Mouse (Mus musculus) megakaryocyte, adult 5-6 weeks (primary cell): ENCODE measurements around the gene Plcxd1. TPM values are rescaled to one million over a fixed set of nuclear protein-coding genes. Genes with fewer than 3 reads are reported as not detected.
"Not testable (repeated sequence)": the region's sequence is repeated elsewhere in the genome, so short reads cannot be mapped to it uniquely, and the experiment has no call there.

Experiments used
- ATAC-seq: 2 replicates; pipeline ENCODE4 v1.8.0; 2016; ENCODE audit warnings: mild to moderate bottlenecking, inconsistent platforms; ENCODE audit not compliant: poor library complexity, severe bottlenecking
- total RNA-seq, 2 experiments: library from RNA; stranded (forward) in 1 of 2; stranded (reverse) in 1 of 2; fragments of 153-499, 151-499 nt in 1 of 2; fragments of 221-1000, 200-1000 nt in 1 of 2; gene quantifications; 2 replicates each; pipeline versions ENCODE4 v1.2.3 to v1.2.4; 2015 to 2017

Gene Plcxd1
- total RNA-seq, 2 experiments from 2014 or later = 0.11 TPM; not detected in 1

DNA sequence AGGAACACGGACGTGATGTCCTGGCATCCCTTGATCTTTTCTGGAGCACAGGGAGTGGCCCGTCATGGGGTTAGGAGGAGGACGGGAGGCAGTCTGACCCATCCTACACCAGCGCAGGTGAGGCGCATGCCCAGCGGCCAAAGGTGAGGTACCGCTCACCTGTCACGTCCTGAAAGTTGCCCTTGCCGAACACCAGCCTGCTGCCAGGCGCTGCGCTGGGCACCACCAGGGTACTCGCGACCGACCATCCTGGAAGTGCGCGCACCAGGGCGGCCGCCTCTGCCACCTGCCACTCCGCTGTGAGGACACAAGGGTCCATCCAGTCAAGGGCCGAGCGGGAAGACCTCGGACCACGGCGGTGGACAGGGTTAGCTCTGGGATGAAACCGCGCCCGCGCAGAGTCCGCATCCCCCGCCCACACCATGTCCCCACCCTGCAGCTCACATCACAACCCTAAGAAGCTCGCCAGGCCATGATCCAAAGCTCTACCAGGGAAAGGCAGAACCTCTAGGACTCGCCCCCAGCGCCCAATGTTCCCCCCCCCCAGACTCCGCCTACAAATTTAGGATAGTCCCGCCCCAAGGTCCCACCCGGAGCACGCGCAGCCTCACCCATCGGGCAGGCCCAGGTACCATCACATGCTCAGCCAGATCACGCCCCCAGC, 7.3 kb downstream of the Plcxd1 start:
- ATAC-seq = no peak

DNA sequence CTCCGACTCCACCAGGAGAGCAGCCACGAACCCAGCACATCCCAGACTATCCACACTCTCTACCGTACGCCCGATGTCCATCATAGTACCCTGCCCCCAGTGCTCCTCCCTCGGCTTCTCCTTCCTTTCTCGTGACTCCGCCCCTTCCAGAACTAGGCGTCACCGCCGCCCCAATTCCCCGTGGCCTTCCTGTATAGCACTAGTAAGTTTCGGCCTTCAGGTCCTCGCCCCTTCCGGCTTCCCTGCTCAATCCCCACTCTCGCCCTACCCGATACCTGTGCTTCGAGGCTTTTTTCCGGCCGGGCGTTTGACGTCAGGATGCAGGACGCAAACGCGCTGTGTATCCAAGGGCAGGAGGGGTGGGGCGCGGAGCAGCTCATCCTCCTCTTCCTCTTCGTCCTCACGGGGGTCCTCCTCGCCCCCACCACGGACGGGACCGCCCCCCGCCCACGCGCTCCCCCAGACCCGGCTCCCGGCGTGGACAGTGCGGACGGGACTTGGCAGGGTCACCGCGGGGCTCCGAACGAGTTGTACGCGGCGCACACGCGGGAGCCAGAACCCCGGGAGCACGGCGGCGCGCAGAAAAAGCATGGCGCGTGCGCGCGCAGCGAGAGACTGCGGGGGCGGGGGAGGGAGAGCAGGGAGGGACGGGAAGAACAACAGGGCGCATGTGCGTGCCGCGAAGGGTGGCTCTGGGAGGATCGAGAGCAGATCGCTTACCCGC, 8.0 kb downstream of the Plcxd1 start, which contains the start of gene Gtpbp6:
Gene Gtpbp6 (minus strand): TSS at position 617 of the 724 bp plus-strand sequence.
- ATAC-seq = peak; percentile 72

DNA sequence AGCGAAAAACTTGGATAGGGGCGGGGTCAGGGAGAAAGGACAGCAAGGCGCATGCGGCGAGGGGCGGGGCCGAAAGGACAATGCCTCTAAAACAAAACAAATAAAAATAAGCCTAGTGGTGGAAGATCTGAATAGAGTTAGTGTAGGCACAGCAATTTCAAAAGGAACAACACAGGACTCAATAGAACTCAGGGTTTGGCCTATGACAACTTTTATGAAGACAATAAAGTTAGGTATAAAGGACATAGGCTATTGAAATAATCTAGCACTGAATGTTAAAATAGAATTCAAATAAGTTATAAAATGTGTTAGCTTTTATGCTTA, 8.5 kb downstream of the Plcxd1 start:
- ATAC-seq = no peak

DNA sequence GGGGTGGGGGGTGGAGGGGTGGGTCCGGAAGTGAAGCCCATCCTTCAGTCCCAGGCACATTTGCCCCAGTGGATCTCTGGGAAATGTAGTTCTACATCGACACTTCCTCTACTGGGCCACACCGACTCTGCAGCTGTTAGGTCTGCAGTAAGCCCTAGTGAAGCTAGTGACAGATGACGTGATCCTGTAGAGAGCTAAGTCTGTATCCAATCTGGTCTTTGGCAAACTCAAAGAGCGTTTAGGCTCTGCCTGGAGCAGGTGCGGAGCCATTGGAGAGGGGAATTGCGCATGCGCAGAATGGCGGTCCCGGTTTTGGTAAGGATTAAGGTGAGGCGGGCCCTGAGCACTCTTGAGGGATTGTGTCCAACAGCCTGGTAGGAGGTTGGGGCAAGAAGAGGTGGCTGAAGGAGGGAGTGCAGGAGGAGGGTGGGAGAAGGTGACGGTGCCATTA, 10.2 kb downstream of the Plcxd1 start, which contains the start of gene Zfp605:
Gene Zfp605 (plus strand): TSS at position 102 of the 451 bp plus-strand sequence.
- ATAC-seq = peak; percentile 43

DNA sequence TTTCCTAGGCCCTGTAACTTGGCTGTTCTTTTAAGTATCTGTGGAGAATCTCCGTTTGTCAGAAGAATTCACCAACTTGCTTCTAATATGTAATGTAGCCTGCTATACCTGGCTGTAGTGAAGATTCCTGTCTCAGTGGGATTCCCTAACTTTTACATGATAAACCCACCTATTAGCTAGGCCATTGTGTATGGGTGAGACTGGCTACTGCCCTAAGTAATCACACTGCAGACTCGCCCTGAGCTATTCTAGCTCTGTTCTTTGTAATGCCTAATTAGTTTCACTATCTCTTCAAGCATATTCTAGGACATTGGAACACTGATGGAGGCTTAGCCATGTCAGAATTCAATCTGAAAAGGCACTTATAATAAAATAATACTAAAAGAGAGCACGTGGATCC, 22.6 kb downstream of the Plcxd1 start:
- not testable (repeated sequence) for ATAC-seq

DNA sequence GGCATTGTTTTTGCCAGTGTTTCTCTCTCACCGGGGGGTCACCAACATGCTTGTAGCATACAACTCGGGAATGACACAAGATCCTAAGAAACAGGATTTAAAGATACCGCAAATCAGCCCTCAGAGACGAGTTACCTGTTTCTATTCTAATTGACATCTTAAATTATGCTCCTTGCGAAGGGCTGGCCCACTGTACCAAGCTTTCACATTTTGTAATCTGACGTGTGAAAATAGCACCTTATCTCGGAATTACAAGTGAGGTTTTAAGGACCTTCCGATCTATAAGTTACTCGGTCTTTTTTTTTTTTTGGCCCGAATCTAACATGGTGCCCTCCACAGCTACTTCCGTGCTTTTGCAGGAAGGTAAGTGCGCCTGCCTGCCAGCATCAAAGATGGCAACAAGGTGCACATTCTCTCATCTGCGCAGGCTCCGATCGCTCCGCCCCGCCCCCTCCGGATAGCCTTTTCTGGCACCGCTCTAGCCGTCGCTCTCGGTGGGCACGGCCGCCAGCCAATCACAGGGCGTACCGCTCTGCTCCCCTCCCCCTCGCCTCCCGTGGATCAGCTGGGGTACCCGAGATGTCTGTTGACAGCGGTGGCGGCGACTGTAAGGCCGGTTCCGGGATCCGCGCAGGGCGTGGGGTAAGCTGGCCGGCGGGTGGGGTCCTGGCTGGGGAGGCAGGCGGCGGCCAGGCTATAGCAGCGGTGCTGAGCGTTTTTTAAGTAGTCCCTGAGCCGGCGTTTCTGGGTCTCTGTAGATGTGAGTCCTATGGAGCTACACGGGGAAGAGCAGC, 35.7 kb downstream of the Plcxd1 start, which contains the start of gene Chfr:
Gene Chfr (plus strand): TSS at position 550 of the 794 bp plus-strand sequence.
- peak; percentile 97 for ATAC-seq

DNA sequence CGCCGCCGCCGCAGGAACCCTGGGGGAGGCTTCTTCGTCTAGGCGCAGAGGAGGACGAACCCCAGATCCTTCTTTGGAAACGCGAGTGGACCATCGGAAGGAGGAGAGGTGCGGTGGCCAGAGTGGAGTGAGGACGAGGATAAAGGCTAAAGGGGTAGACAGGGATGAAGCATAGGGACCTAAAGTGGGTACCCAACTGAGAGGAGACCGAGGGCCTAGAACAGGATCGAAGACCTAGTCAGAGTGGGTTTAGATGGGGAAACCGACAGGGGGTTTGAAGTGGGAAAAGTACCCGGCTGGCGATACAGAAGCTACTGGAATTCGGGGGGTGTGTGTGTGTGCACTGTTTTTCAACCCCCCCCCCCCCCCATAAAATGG, 36.3 kb downstream of the Plcxd1 start:
- ATAC-seq = no peak

DNA sequence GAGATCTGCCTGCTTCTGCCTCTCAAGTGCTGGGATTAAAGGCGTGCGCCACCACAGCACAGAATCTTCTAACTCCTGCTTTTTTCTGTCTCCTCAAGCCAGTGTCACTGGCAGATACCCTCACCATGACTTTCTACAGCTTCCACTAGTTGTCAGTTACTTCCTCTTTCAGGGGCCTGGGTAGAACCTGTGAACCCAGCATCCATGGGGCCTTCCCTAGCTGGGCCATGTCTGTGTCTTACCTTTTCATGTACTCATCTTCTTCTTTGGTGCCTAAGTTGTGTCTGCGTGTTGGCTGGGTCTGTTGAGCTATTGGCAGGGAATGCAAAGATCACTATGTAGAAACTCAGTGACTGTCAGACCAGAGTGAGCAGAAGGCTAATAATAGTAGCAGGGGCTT, 38.0 kb downstream of the Plcxd1 start:
- no peak for ATAC-seq

DNA sequence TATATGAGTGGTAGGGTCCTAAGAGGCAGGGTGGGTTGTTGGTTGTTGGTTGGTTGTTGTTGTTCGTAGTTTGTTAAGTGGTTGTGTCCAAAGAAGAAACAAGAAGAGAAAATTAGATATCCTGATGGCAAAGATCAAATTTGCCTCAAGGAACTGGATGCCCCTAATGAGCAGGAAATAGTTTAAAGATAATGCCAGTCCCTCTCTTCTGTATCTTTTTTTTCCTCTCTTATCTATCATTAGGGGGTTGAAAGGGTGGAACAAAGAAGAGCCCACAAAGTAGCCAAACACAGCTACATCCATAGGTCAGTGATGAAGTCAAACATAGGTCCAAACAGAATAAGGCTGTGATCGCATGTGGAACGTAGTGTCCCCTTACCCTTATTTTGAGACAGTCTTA, 39.6 kb downstream of the Plcxd1 start:
- ATAC-seq = no peak

DNA sequence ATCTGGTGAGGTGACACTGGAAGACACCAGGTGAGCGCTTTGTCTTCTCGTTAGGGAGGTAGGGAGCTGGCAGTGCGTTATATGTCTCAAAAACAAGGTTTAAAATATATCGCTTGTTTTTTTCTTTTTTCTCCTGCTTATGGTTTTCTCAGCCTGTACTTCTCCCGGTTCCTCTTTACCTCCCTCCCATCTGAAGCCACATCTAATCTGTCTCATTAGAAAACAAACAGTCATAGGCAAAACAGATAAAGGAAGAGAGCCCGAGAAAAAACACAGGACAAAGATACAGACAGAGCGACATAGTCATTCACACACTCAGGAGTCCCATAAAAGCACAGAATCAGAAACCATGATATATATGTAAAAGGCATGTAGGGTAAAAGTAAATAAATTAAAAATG, 40.7 kb downstream of the Plcxd1 start:
- no peak for ATAC-seq

DNA sequence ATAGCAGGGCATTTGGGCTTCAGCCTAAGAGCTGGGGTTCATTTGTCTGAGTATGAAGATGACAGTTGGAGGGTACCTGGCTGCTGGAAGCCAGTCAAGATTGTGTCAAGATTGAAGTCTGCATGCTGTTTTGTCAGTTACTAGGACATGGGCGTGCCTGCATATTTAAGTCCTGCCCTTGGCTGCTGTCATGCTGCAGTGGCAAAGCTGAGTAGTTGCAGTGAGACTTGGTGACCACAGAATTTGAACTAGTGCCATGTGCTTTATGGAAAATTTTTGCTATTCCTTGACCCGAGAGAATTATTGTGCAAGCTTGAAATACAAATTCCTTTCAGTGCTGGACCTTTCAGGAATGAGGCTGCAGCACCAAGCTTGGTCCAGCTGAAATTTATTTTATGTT, 42.5 kb downstream of the Plcxd1 start:
- no peak for ATAC-seq

DNA sequence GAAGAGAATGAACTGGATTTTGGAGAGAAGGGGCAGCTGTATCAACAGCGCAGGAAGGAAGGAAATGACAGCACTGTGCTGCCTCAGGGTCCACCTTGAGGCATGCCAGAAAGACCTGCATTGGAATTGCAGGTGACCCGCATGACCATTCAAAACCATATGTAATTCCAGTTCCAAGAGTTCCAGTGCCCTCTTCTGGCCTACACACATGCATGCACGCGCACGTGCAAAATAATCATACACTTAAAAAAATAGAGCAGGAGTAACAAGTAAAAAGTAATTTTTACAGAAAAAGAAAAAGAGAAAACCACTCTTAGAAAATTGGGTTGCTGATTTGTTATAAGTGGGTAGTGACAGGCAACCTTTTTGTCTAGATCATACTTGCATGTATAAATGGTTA, 43.2 kb downstream of the Plcxd1 start:
- ATAC-seq = peak; percentile 64

Other genes starting within 250 kb of the Plcxd1 start
- 7.4 and 15.5 TPM in 2 replicates for gene Gm15446, start 176.6 kb upstream of the Plcxd1 start, total RNA-seq (2015)
- 28.0 and 31.8 TPM in 2 replicates for gene Gm15446, start 176.6 kb upstream of the Plcxd1 start, total RNA-seq (2017)
- 15.3 and 20.1 TPM in 2 replicates for gene Zfp932, start 103.4 kb upstream of the Plcxd1 start, total RNA-seq (2015)
- gene Zfp932, start 103.4 kb upstream of the Plcxd1 start, total RNA-seq (2017) = 39.2 and 50.6 TPM in 2 replicates
- 12.1 and 13.7 TPM in 2 replicates for gene Gm17655, start 27.5 kb upstream of the Plcxd1 start, total RNA-seq (2015)
- 4.4 and 4.6 TPM in 2 replicates for gene Gm17655, start 27.5 kb upstream of the Plcxd1 start, total RNA-seq (2017)
- gene Gm35315, start 5.5 kb upstream of the Plcxd1 start, total RNA-seq (2015) = 0.78 and 0.93 TPM in 2 replicates
- 0.29 and 0.37 TPM in 2 replicates for gene Gm35315, start 5.5 kb upstream of the Plcxd1 start, total RNA-seq (2017)
- gene Gtpbp6, start 8.2 kb downstream of the Plcxd1 start, total RNA-seq (2015) = 7.5 and 14.5 TPM in 2 replicates
- 15.9 and 17.9 TPM in 2 replicates for gene Gtpbp6, start 8.2 kb downstream of the Plcxd1 start, total RNA-seq (2017)
- 2.5 and 4.2 TPM in 2 replicates for gene Zfp605, start 10.1 kb downstream of the Plcxd1 start, total RNA-seq (2015)
- gene Zfp605, start 10.1 kb downstream of the Plcxd1 start, total RNA-seq (2017) = 5.9 and 8.1 TPM in 2 replicates
- gene Chfr, start 35.9 kb downstream of the Plcxd1 start, total RNA-seq (2015) = 45.7 and 49.6 TPM in 2 replicates
- 73.1 and 78.6 TPM in 2 replicates for gene Chfr, start 35.9 kb downstream of the Plcxd1 start, total RNA-seq (2017)
- gene Golga3, start 76.7 kb downstream of the Plcxd1 start, total RNA-seq (2015) = 11.9 and 12.6 TPM in 2 replicates
- gene Golga3, start 76.7 kb downstream of the Plcxd1 start, total RNA-seq (2017) = 22.7 and 24.6 TPM in 2 replicates
- gene Ankle2, start 131.0 kb downstream of the Plcxd1 start, total RNA-seq (2015) = 59.7 and 62.4 TPM in 2 replicates
- gene Ankle2, start 131.0 kb downstream of the Plcxd1 start, total RNA-seq (2017) = 86.8 and 106 TPM in 2 replicates
- gene Pgam5, start 169.9 kb downstream of the Plcxd1 start, total RNA-seq (2015) = 28.3 and 29.8 TPM in 2 replicates
- 19.4 and 23.4 TPM in 2 replicates for gene Pgam5, start 169.9 kb downstream of the Plcxd1 start, total RNA-seq (2017)
- 3.0 and 5.2 TPM in 2 replicates for gene Pxmp2, start 186.2 kb downstream of the Plcxd1 start, total RNA-seq (2015)
- gene Pxmp2, start 186.2 kb downstream of the Plcxd1 start, total RNA-seq (2017) = 5.0 and 8.6 TPM in 2 replicates
- 32.1 and 44.4 TPM in 2 replicates for gene Pole, start 186.3 kb downstream of the Plcxd1 start, total RNA-seq (2015)
- 21.7 and 23.2 TPM in 2 replicates for gene Pole, start 186.3 kb downstream of the Plcxd1 start, total RNA-seq (2017)
- not detected in 2 replicates for gene P2rx2, start 243.2 kb downstream of the Plcxd1 start, total RNA-seq (2015)
- 0.11 TPM in 1 of 2 replicates, not detected in the other for gene P2rx2, start 243.2 kb downstream of the Plcxd1 start, total RNA-seq (2017)
- gene Lrcol1, start 244.8 kb downstream of the Plcxd1 start, total RNA-seq (2015) = not detected in 2 replicates
- not detected in 2 replicates for gene Lrcol1, start 244.8 kb downstream of the Plcxd1 start, total RNA-seq (2017)